Mouse (Mus musculus) bone marrow macrophage, adult 2 months (primary cell): ENCODE results near the gene Flt3l. TPM values are rescaled to one million over a fixed set of nuclear protein-coding genes. Genes with fewer than 3 reads are reported as not detected.

Source experiments
- H3K27ac ChIP-seq: 2 replicates; pipeline ENCODE4 v1.5.1; 2012; ENCODE audit warnings: low read depth, low read length; ENCODE audit not compliant: insufficient read depth
- H3K4me1 ChIP-seq: 2 replicates; pipeline ENCODE4 v1.6.1; 2012; ENCODE audit warnings: low read length; ENCODE audit not compliant: control insufficient read depth, insufficient read depth
- H3K4me3 ChIP-seq: 2 replicates; pipeline ENCODE4 v1.5.1; 2012; ENCODE audit warnings: mild to moderate bottlenecking, low read length, moderate library complexity; ENCODE audit not compliant: insufficient read depth
- CTCF ChIP-seq: IDR thresholded peaks from 2 replicates; pipeline ENCODE4 v1.5.1; 2012; ENCODE audit warnings: low read depth, mild to moderate bottlenecking, low read length, moderate library complexity
- POLR2A ChIP-seq: IDR thresholded peaks from 2 replicates; pipeline ENCODE4 v1.6.1; 2012; ENCODE audit warnings: mild to moderate bottlenecking, low read depth, low read length, borderline replicate concordance
- polyA plus RNA-seq: library from polyadenylated mRNA; stranded (reverse); fragments of >200 nt; gene quantifications from 2 replicates; pipeline ENCODE4 v1.2.4, GENCODE M21; 2012; ENCODE audit not compliant: missing spikeins, insufficient read depth, insufficient read length

Gene Flt3l
- polyA plus RNA-seq, 1 experiment, result 30.8 TPM

GRCm38 (mm10) chr7:45145460-45145859 lies 9.2 kb upstream of the Flt3l start:
- Histone ChIP-seq H3K4me1 (peaks cover 13% of the 10 kb centered on the region), H3K4me3 (no peak overlapping the region), H3K27ac (no peak overlapping the region)
- TF ChIP-seq POLR2A, result no peak
- TF ChIP-seq CTCF, result no peak

GRCm38 (mm10) chr7:45144368-45145174 lies 8.3 kb upstream of the Flt3l start:
- no peak for TF ChIP-seq POLR2A
- TF ChIP-seq CTCF, result no peak
- Histone ChIP-seq H3K27ac (no peak overlapping the region), H3K4me1 (peaks cover 8% of the 10 kb centered on the region), H3K4me3 (no peak overlapping the region)

- no peak overlapping the region for H3K4me3 ChIP-seq
- no peak overlapping the region for H3K27ac ChIP-seq
- peaks cover 8% of the 10 kb centered on the region for H3K4me1 ChIP-seq
- no peak for TF ChIP-seq CTCF
- no peak for TF ChIP-seq POLR2A
Measured at GRCm38 (mm10) chr7:45141914-45142313, 5.7 kb upstream of the Flt3l start.

GRCm38 (mm10) chr7:45141319-45141718 lies 5.1 kb upstream of the Flt3l start:
- Histone ChIP-seq H3K4me1 (peaks cover 8% of the 10 kb centered on the region), H3K27ac (no peak overlapping the region), H3K4me3 (no peak overlapping the region)
- TF ChIP-seq CTCF (no peak), POLR2A (no peak)

- peaks cover 8% of the 10 kb centered on the region for H3K4me1 ChIP-seq
- H3K4me3 ChIP-seq, result no peak overlapping the region
- TF ChIP-seq POLR2A (no peak), CTCF (no peak)
- H3K27ac ChIP-seq, result no peak overlapping the region
Measured at GRCm38 (mm10) chr7:45139904-45140723, 3.9 kb upstream of the Flt3l start.

GRCm38 (mm10) chr7:45138403-45138802 lies 2.2 kb upstream of the Flt3l start:
- TF ChIP-seq POLR2A (no peak), CTCF (no peak)
- no peak overlapping the region for H3K27ac ChIP-seq
- H3K4me3 ChIP-seq, result no peak overlapping the region
- H3K4me1 ChIP-seq, result peaks cover 8% of the 10 kb centered on the region

GRCm38 (mm10) chr7:45137171-45138006 lies 1.2 kb upstream of the Flt3l start:
- Histone ChIP-seq H3K4me3 (no peak overlapping the region), H3K27ac (no peak overlapping the region), H3K4me1 (peaks cover 8% of the 10 kb centered on the region)
- TF ChIP-seq POLR2A (no peak), CTCF (no peak)

GRCm38 (mm10) chr7:45135370-45135769 lies 862 bp downstream of the Flt3l start:
- Histone ChIP-seq H3K4me1 (no peaks in the 10 kb centered on the region; the same call in none of the 2 replicates), H3K4me3 (peak overlapping the region; percentile 65; the same call in 1 of the 2 replicates), H3K27ac (no peak overlapping the region)
- TF ChIP-seq POLR2A, result no peak
- TF ChIP-seq CTCF, result no peak

- peaks cover 6% of the 10 kb centered on the region for H3K4me1 ChIP-seq
- no peak overlapping the region for H3K27ac ChIP-seq
- no peak overlapping the region for H3K4me3 ChIP-seq
Measured at GRCm38 (mm10) chr7:45134544-45135026, 1.6 kb downstream of the Flt3l start.

More at GRCm38 (mm10) chr7:45134544-45135026, 1.6 kb downstream of the Flt3l start:
- TF ChIP-seq POLR2A (no peak), CTCF (no peak)
